Mouse (Mus musculus) liver, adult 2 months (tissue): ENCODE results near the gene Rilpl1. TPM values are rescaled to one million over a fixed set of nuclear protein-coding genes. Genes with fewer than 3 reads are reported as not detected.
A peak's percentile ranks its signal among the peaks of the same experiment; 100 is the strongest.

Experiments
- DNase-seq: peaks from one replicate; pipeline ENCODE4 v3.0.0-alpha.2; 2011; ENCODE audit warnings: low read depth, low spot score; ENCODE audit errors: extremely low read depth
- H3K27ac ChIP-seq: fragments of 200-500 bp; replicated peaks from 2 replicates; pipeline ENCODE4 v1.5.1; 2012; ENCODE audit warnings: low read depth, mild to moderate bottlenecking, control low read depth, inconsistent platforms, low read length; ENCODE audit not compliant: insufficient read depth
- H3K27me3 ChIP-seq: fragments of 200-500 bp; 2 replicates; pipeline ENCODE4 v1.6.1; 2012; ENCODE audit warnings: mild to moderate bottlenecking, moderate library complexity, low read length, inconsistent platforms; ENCODE audit not compliant: control insufficient read depth, insufficient read depth
- H3K36me3 ChIP-seq: fragments of 200-500 bp; 2 replicates; pipeline ENCODE4 v1.6.1; 2012; ENCODE audit warnings: low read length, inconsistent platforms; ENCODE audit not compliant: control insufficient read depth, insufficient read depth
- H3K4me1 ChIP-seq: fragments of 200-500 bp; 2 replicates; pipeline ENCODE4 v1.6.1; 2011; ENCODE audit warnings: low read length; ENCODE audit not compliant: control insufficient read depth, insufficient read depth
- H3K4me3 ChIP-seq: fragments of 200-500 bp; 2 replicates; pipeline ENCODE4 v1.5.1; 2011; ENCODE audit warnings: low read depth, mild to moderate bottlenecking, control low read depth, low read length, moderate library complexity; ENCODE audit not compliant: insufficient read depth
- H3K79me2 ChIP-seq: fragments of 200-500 bp; 2 replicates; pipeline ENCODE4 v1.6.1; 2012; ENCODE audit warnings: inconsistent platforms, mild to moderate bottlenecking, low read length, moderate library complexity; ENCODE audit not compliant: control insufficient read depth, insufficient read depth
- H3K9ac ChIP-seq: fragments of 200-500 bp; 2 replicates; pipeline ENCODE4 v1.6.1; 2012; ENCODE audit warnings: low read depth, mild to moderate bottlenecking, control low read depth, inconsistent platforms, low read length
- CTCF ChIP-seq: fragments of 200-500 bp; IDR thresholded peaks from 2 replicates; pipeline ENCODE4 v1.5.1; 2011; ENCODE audit warnings: low read depth, low read length, control low read depth
- POLR2A ChIP-seq: fragments of 200-500 bp; IDR thresholded peaks from 2 replicates; pipeline ENCODE4 v1.6.1; 2011; ENCODE audit warnings: low read length, control low read depth; ENCODE audit not compliant: insufficient read depth; ENCODE audit errors: extremely low read depth
- WGBS: fragments of 180-500 bp; shearing (Covaris S2); methylation state at CpG from one replicate; pipeline ENCODE4 v1.1.7; 2018; 5-methylcytosine and 5-hydroxymethylcytosine counted together
- polyA plus RNA-seq: library from polyadenylated mRNA; depleted of rRNA; stranded (reverse); fragments of >200 nt; gene quantifications from 2 replicates; pipeline ENCODE4 v1.2.3, GENCODE M21; 2012
- total RNA-seq: library from RNA; depleted of rRNA; stranded (reverse); fragments of >200 nt; gene quantifications from 2 replicates; pipeline ENCODE4 v1.2.3, GENCODE M21; 2014

Gene Rilpl1
- total and polyA plus RNA-seq, 2 experiments, result 1.6 to 2.0 TPM

DNA sequence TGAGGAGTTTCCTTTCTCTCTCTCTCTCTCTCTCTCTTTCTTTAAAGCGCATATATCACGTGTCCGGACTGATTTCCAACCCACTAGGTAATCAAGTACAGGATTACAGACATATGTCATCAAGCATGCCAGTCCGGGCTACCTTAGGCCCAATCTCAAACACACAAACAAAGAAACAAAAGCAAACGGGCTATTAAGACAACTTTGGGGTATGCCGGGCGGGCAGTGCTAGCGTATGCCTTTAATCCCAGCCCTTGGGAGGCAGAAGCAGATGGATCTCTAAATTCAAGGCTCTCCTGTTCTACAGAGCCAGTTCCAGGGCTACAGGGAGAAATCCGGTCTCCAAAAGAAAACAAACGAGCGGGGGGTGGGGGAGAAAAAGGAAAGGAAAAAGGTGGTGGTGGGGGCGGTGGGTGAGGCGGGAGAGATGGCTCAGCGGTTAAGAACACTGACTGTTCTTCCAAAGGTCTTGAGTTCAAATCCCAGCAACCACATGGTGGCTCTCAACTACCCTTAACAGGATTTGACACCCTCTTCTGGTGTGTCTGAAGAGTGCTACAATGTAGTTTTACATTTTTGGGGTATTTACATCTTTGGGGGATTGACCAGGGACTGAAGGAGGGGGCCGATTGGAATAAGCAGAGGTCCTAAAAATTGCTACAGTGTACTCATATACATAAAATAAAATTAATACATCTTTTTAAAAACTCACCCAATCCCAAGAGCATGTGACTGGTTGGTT, 47.4 kb downstream of the Rilpl1 start:
- TF ChIP-seq CTCF (no peak), POLR2A (no peak)
- H3K27me3 ChIP-seq, result no peaks in the 10 kb centered on the region
- WGBS, result 6% methylated on average over 15 of the region's 15 CpGs
- peak overlapping the region; percentile 82 for H3K4me3 ChIP-seq
- H3K36me3 ChIP-seq, result no peaks in the 10 kb centered on the region
- no peak for DNase-seq
- H3K4me1 ChIP-seq, result 0 out of 2 replicates have a peak, but pooled peaks cover 1% of the 10 kb centered on the region
- H3K79me2 ChIP-seq, result no peaks in the 10 kb centered on the region; the same call in 1 of the 2 replicates
- H3K27ac ChIP-seq, result peak overlapping the region; percentile 84
- peak overlapping the region; percentile 87 for H3K9ac ChIP-seq

DNA sequence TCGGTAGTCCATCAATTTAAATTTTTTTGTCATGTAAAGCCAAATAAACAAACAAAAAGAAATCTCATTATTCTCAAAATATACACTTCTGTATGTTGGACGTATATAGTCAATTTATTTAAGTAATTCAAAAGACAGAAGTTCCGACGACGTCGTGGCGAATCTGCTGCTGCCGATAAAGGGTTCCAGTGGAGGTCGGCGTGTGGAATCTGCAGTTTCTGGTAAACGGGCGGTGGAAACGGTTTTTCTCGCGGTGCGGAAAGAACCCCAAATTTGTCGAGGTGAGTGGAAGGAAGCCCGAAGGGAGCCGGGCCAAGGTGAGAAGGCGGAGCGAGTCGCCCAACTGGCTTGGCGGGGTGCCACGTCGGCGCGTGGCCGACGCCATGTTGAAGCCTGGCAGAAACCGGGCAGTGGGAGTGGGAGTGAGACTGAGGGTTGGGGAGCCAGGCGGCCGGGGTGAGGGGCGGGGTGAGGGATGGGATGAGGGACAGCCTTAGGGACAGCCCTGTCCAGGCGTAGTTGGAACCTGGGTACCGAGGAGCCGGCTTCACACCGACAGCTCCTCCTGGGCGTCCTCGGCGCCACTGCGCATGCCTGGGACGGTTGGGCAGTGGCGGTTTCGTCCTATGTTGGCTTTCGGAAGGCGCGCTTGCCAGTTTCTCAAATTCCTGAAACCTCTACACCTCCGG, 48.1 kb downstream of the Rilpl1 start, which contains the start of gene Snrnp35:
Gene Snrnp35, plus strand, starts transcription at position 169 of the 689 bp plus-strand sequence.
- Histone ChIP-seq H3K9ac (peak within 1 kb of the TSS; percentile 87), H3K36me3 (no peaks in the 10 kb centered on the region), H3K4me3 (peak within 1 kb of the TSS; percentile 82), H3K27me3 (no peaks in the 10 kb centered on the region), H3K4me1 (0 out of 2 replicates have a peak, but pooled peaks cover 1% of the 10 kb centered on the region), H3K79me2 (peaks cover under 1% of the 10 kb centered on the region), H3K27ac (peak within 1 kb of the TSS; percentile 93)
- peak; percentile 84 for DNase-seq
- peak; percentile 66; the same call in 1 of the 2 replicates for TF ChIP-seq POLR2A
- no peak for TF ChIP-seq CTCF
- WGBS, result under 1% methylated on average over 48 of the region's 48 CpGs

DNA sequence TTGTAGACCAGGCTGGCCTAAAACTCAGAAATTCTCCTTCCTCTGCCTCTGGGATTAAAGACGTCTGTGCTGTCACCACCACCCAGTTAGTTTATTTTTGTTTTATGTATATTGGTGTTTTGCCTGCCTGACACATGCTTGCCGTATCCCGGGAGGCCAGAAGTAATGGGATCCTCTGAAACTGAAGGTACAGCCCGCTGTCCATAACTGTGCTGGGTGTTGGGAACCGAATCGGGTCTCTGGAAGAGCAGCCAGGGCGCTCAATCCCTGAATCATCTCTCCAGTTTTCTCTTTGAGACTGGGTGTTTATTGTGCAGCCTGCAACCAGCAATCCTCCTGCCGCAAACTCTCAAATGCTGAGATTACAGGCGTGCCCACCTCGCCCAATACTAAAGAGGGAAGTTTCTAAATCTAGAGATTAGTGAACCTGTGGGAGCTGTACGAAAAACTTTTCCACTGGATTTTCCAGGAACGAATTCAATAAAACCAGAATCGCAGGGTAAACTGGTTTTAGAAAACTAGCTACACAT, 48.7 kb downstream of the Rilpl1 start:
- Histone ChIP-seq H3K4me1 (peaks cover 1% of the 10 kb centered on the region; the same call in 1 of the 2 replicates), H3K36me3 (no peaks in the 10 kb centered on the region), H3K27ac (peak overlapping the region; percentile 93), H3K4me3 (peak overlapping the region; percentile 82), H3K9ac (peak overlapping the region; percentile 69), H3K79me2 (peaks cover 6% of the 10 kb centered on the region), H3K27me3 (no peaks in the 10 kb centered on the region)
- under 1% methylated on average over 13 of the region's 13 CpGs for WGBS
- TF ChIP-seq POLR2A (no peak), CTCF (no peak)
- no peak for DNase-seq

DNA sequence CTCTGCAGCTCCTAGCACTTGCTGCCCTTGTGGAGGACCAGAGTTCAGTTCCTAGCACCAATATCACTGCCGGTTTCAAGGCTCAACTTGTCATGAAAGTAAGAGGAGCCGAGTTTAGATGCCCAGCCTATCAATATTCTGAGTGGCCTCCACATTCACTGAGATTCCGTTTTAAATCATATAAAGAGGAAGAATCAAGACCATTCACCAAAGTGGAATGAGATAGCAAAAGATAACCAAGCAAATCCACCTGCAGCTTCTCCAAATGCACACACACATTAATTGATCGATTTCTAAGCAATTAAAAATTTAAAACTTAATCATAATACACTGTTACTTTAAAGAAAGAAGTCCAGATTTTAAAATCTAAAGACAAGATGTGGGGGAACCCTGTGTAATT, 49.5 kb downstream of the Rilpl1 start:
- WGBS, result 95% methylated on average over 4 of the region's 4 CpGs
- DNase-seq, result no peak

DNA sequence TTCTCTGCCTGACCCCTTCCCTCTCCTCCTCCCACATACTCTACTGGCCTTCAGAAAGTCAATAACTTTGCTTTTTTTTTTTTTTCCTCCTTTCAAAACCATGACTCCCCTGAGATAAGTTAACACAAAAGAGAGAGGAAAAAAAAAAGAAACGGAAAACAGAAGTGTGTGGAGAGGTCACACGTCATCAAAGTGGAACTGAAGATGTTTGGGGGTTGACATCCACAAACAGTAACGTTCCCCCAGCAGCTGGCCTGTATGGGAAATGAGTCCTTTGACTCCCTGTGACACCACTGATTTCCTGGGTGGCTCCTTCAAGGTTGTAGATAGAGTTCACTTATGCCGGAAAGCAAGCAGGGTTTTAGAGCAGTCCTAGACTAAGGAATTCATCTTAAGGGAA, 51.1 kb downstream of the Rilpl1 start:
- no peak for TF ChIP-seq CTCF
- no peak for TF ChIP-seq POLR2A
- Histone ChIP-seq H3K4me1 (peaks cover 1% of the 10 kb centered on the region; the same call in 1 of the 2 replicates), H3K9ac (no peak overlapping the region), H3K27me3 (no peaks in the 10 kb centered on the region), H3K27ac (peak overlapping the region; percentile 26; the same call in 1 of the 2 replicates), H3K36me3 (no peaks in the 10 kb centered on the region), H3K4me3 (no peak overlapping the region), H3K79me2 (peaks cover 10% of the 10 kb centered on the region)
- DNase-seq, result peak; percentile 47
- 81% methylated on average over 4 of the region's 4 CpGs for WGBS

More for the DNA sequence above, 49.5 kb downstream of the Rilpl1 start:
- no peaks in the 10 kb centered on the region for H3K27me3 ChIP-seq
- H3K79me2 ChIP-seq, result peaks cover 6% of the 10 kb centered on the region
- no peak for TF ChIP-seq CTCF
- no peak for TF ChIP-seq POLR2A
- no peak overlapping the region for H3K9ac ChIP-seq
- H3K4me1 ChIP-seq, result peaks cover 1% of the 10 kb centered on the region; the same call in 1 of the 2 replicates
- H3K36me3 ChIP-seq, result no peaks in the 10 kb centered on the region
- no peak overlapping the region for H3K27ac ChIP-seq
- H3K4me3 ChIP-seq, result no peak overlapping the region
